Mouse (Mus musculus): Measurements from ENCODE around the gene Gpr142. TPM values are rescaled to one million over a fixed set of nuclear protein-coding genes. Genes with fewer than 3 reads are reported as not detected.

The Gpr142 gene
- total and polyA plus RNA-seq, 2 experiments from 2014 or later: not detected

- TF ChIP-seq CTCF (IDR thresholded peaks at IDR 0.05; ENCODE audit: low read depth): no peak
- no peak for TF ChIP-seq EP300 (IDR thresholded peaks at IDR 0.05; ENCODE audit: low read depth)
- 41% methylated on average over 7 of the region's 7 CpGs for WGBS
- DNase-seq (ENCODE audit: low spot score) (no peak), ATAC-seq (ENCODE audit: insufficient read depth, low read depth) (0 out of 2 replicates have a peak, but pooled peaks have one; percentile 2)
- H3K27me3 ChIP-seq (ENCODE audit: control insufficient read depth, insufficient read depth, low read length): peaks cover 16% of the 10 kb centered on the region
- H3K4me3 ChIP-seq (ENCODE audit: low read depth, low read length): peak overlapping the region; percentile 67
- H3K9ac ChIP-seq (replicated peaks; ENCODE audit: low read depth, low read length): no peak overlapping the region
- no peaks in the 10 kb centered on the region for H3K9me3 ChIP-seq (replicated peaks; ENCODE audit: control insufficient read depth, low read length)
- H3K36me3 ChIP-seq (replicated peaks; ENCODE audit: control insufficient read depth, insufficient read depth, low read length): no peaks in the 10 kb centered on the region
- H3K4me2 ChIP-seq (ENCODE audit: low read depth, low read length): peak overlapping the region; percentile 94
- H3K27ac ChIP-seq (ENCODE audit: low read depth): no peak overlapping the region
- H3K4me1 ChIP-seq (ENCODE audit: control insufficient read depth, insufficient read depth): 0 out of 2 replicates have a peak, but pooled peaks cover 3% of the 10 kb centered on the region
Measured at GRCm38 (mm10) chr11:114853174-114853838, 54.6 kb downstream of the Gpr142 start.

GRCm38 (mm10) chr11:114854581-114854980 lies 55.9 kb downstream of the Gpr142 start:
- H3K4me2 ChIP-seq (ENCODE audit: low read depth, low read length): no peak overlapping the region
- DNase-seq (ENCODE audit: low spot score) (no peak), ATAC-seq (ENCODE audit: insufficient read depth, low read depth) (no peak)
- H3K9ac ChIP-seq (replicated peaks; ENCODE audit: low read depth, low read length): no peak overlapping the region
- peaks cover 12% of the 10 kb centered on the region; the same call in 1 of the 2 replicates for H3K27me3 ChIP-seq (ENCODE audit: control insufficient read depth, insufficient read depth, low read length)
- no peaks in the 10 kb centered on the region for H3K36me3 ChIP-seq (replicated peaks; ENCODE audit: control insufficient read depth, insufficient read depth, low read length)
- WGBS: 83% methylated on average over 6 of the region's 6 CpGs
- 0 out of 2 replicates have a peak, but pooled peaks cover 3% of the 10 kb centered on the region for H3K4me1 ChIP-seq (ENCODE audit: control insufficient read depth, insufficient read depth)
- TF ChIP-seq CTCF (IDR thresholded peaks at IDR 0.05; ENCODE audit: low read depth) (no peak), EP300 (IDR thresholded peaks at IDR 0.05; ENCODE audit: low read depth) (no peak)
- H3K9me3 ChIP-seq (replicated peaks; ENCODE audit: control insufficient read depth, low read length): no peaks in the 10 kb centered on the region
- H3K27ac ChIP-seq (ENCODE audit: low read depth): no peak overlapping the region
- H3K4me3 ChIP-seq (ENCODE audit: low read depth, low read length): no peak overlapping the region

- Histone ChIP-seq H3K4me2 (ENCODE audit: low read depth, low read length) (no peak overlapping the region), H3K27ac (ENCODE audit: low read depth) (no peak overlapping the region), H3K9ac (replicated peaks; ENCODE audit: low read depth, low read length) (no peak overlapping the region), H3K36me3 (replicated peaks; ENCODE audit: control insufficient read depth, insufficient read depth, low read length) (no peaks in the 10 kb centered on the region), H3K9me3 (replicated peaks; ENCODE audit: control insufficient read depth, low read length) (no peaks in the 10 kb centered on the region), H3K4me1 (ENCODE audit: control insufficient read depth, insufficient read depth) (0 out of 2 replicates have a peak, but pooled peaks cover 3% of the 10 kb centered on the region), H3K4me3 (ENCODE audit: low read depth, low read length) (no peak overlapping the region), H3K27me3 (ENCODE audit: control insufficient read depth, insufficient read depth, low read length) (peaks cover 8% of the 10 kb centered on the region; the same call in 1 of the 2 replicates)
- WGBS: 95% methylated on average over 5 of the region's 5 CpGs
- no peak for TF ChIP-seq CTCF (IDR thresholded peaks at IDR 0.05; ENCODE audit: low read depth)
- no peak for TF ChIP-seq EP300 (IDR thresholded peaks at IDR 0.05; ENCODE audit: low read depth)
- no peak for ATAC-seq (ENCODE audit: insufficient read depth, low read depth)
- no peak for DNase-seq (ENCODE audit: low spot score)
Measured at GRCm38 (mm10) chr11:114856125-114856524, 57.4 kb downstream of the Gpr142 start.

Other genes starting within 250 kb of the Gpr142 start
- 331 and 650 TPM in 2 replicates for gene Rpl38, start 130.4 kb upstream of the Gpr142 start, total RNA-seq (2014; rRNA removed; ENCODE audit: low replicate concordance)
- gene Rpl38, start 130.4 kb upstream of the Gpr142 start, polyA plus RNA-seq (2015; fragmentation: Nextera tagmentation; extraction: Ambion mirVana): 773 and 797 TPM in 2 replicates
- 12.4 and 17.6 TPM in 2 replicates for gene Ttyh2, start 123.5 kb upstream of the Gpr142 start, total RNA-seq (2014; rRNA removed; ENCODE audit: low replicate concordance)
- gene Ttyh2, start 123.5 kb upstream of the Gpr142 start, polyA plus RNA-seq (2015; fragmentation: Nextera tagmentation; extraction: Ambion mirVana): 10.5 and 11.8 TPM in 2 replicates
- not detected in 2 replicates for gene Dnaic2, start 71.5 kb upstream of the Gpr142 start, total RNA-seq (2014; rRNA removed; ENCODE audit: low replicate concordance)
- 0.33 and 0.75 TPM in 2 replicates for gene Dnaic2, start 71.5 kb upstream of the Gpr142 start, polyA plus RNA-seq (2015; fragmentation: Nextera tagmentation; extraction: Ambion mirVana)
- 2.7 TPM in 1 of 2 replicates, not detected in the other for gene Kif19a, start 33.5 kb upstream of the Gpr142 start, total RNA-seq (2014; rRNA removed; ENCODE audit: low replicate concordance)
- gene Kif19a, start 33.5 kb upstream of the Gpr142 start, polyA plus RNA-seq (2015; fragmentation: Nextera tagmentation; extraction: Ambion mirVana): 0.08 and 0.14 TPM in 2 replicates
- gene Btbd17, start 3.0 kb upstream of the Gpr142 start, total RNA-seq (2014; rRNA removed; ENCODE audit: low replicate concordance): not detected in 2 replicates
- 0.12 and 0.18 TPM in 2 replicates for gene Btbd17, start 3.0 kb upstream of the Gpr142 start, polyA plus RNA-seq (2015; fragmentation: Nextera tagmentation; extraction: Ambion mirVana)
- gene Gprc5c, start 52.2 kb downstream of the Gpr142 start, total RNA-seq (2014; rRNA removed; ENCODE audit: low replicate concordance): 14.1 and 16.5 TPM in 2 replicates
- gene Gprc5c, start 52.2 kb downstream of the Gpr142 start, polyA plus RNA-seq (2015; fragmentation: Nextera tagmentation; extraction: Ambion mirVana): 6.8 and 7.5 TPM in 2 replicates
- 0.35 TPM in 1 of 2 replicates, not detected in the other for gene Cd300a, start 91.1 kb downstream of the Gpr142 start, total RNA-seq (2014; rRNA removed; ENCODE audit: low replicate concordance)
- gene Cd300a, start 91.1 kb downstream of the Gpr142 start, polyA plus RNA-seq (2015; fragmentation: Nextera tagmentation; extraction: Ambion mirVana): 0.92 and 0.97 TPM in 2 replicates
- gene Cd300lb, start 135.5 kb downstream of the Gpr142 start, total RNA-seq (2014; rRNA removed; ENCODE audit: low replicate concordance): not detected in 2 replicates
- 0.33 and 0.37 TPM in 2 replicates for gene Cd300lb, start 135.5 kb downstream of the Gpr142 start, polyA plus RNA-seq (2015; fragmentation: Nextera tagmentation; extraction: Ambion mirVana)
- gene Cd300c, start 170.2 kb downstream of the Gpr142 start, total RNA-seq (2014; rRNA removed; ENCODE audit: low replicate concordance): not detected in 2 replicates
- not detected in 2 replicates for gene Cd300c, start 170.2 kb downstream of the Gpr142 start, polyA plus RNA-seq (2015; fragmentation: Nextera tagmentation; extraction: Ambion mirVana)
- not detected in 2 replicates for gene Cd300ld, start 191.0 kb downstream of the Gpr142 start, total RNA-seq (2014; rRNA removed; ENCODE audit: low replicate concordance)
- gene Cd300ld, start 191.0 kb downstream of the Gpr142 start, polyA plus RNA-seq (2015; fragmentation: Nextera tagmentation; extraction: Ambion mirVana): 0.31 and 0.32 TPM in 2 replicates
- 0.19 and 3.2 TPM in 2 replicates for gene Cd300c2, start 203.0 kb downstream of the Gpr142 start, total RNA-seq (2014; rRNA removed; ENCODE audit: low replicate concordance)
- gene Cd300c2, start 203.0 kb downstream of the Gpr142 start, polyA plus RNA-seq (2015; fragmentation: Nextera tagmentation; extraction: Ambion mirVana): 2.5 and 3.2 TPM in 2 replicates
- gene Cd300ld2, start 217.3 kb downstream of the Gpr142 start, total RNA-seq (2014; rRNA removed; ENCODE audit: low replicate concordance): not detected in 2 replicates
- gene Cd300ld2, start 217.3 kb downstream of the Gpr142 start, polyA plus RNA-seq (2015; fragmentation: Nextera tagmentation; extraction: Ambion mirVana): not detected in 2 replicates
- not detected in 2 replicates for gene Cd300ld4, start 228.1 kb downstream of the Gpr142 start, total RNA-seq (2014; rRNA removed; ENCODE audit: low replicate concordance)
- gene Cd300ld4, start 228.1 kb downstream of the Gpr142 start, polyA plus RNA-seq (2015; fragmentation: Nextera tagmentation; extraction: Ambion mirVana): not detected in 2 replicates
- not detected in 2 replicates for gene Cd300ld5, start 238.8 kb downstream of the Gpr142 start, total RNA-seq (2014; rRNA removed; ENCODE audit: low replicate concordance)
- not detected in 2 replicates for gene Cd300ld5, start 238.8 kb downstream of the Gpr142 start, polyA plus RNA-seq (2015; fragmentation: Nextera tagmentation; extraction: Ambion mirVana)
- not detected in 2 replicates for gene Cd300ld3, start 249.5 kb downstream of the Gpr142 start, total RNA-seq (2014; rRNA removed; ENCODE audit: low replicate concordance)
- gene Cd300ld3, start 249.5 kb downstream of the Gpr142 start, polyA plus RNA-seq (2015; fragmentation: Nextera tagmentation; extraction: Ambion mirVana): not detected in 2 replicates